Mouse (Mus musculus) cortical plate, adult 2 months (tissue): ENCODE data around the gene Disp1. TPM values are rescaled to one million over a fixed set of nuclear protein-coding genes. Genes with fewer than 3 reads are reported as not detected.

Experiments
- H3K27ac ChIP-seq: fragments of 200-500 bp; 2 replicates; pipeline ENCODE4 v1.5.1; 2012; ENCODE audit warnings: low read length, control low read depth, inconsistent platforms; ENCODE audit not compliant: insufficient read depth
- H3K4me1 ChIP-seq: fragments of 200-500 bp; 2 replicates; pipeline ENCODE4 v1.6.1; 2011; ENCODE audit warnings: low read length; ENCODE audit not compliant: control insufficient read depth, insufficient read depth
- H3K4me3 ChIP-seq: fragments of 200-500 bp; 2 replicates; pipeline ENCODE4 v1.5.1; 2011; ENCODE audit warnings: mild to moderate bottlenecking, low read length, control low read depth; ENCODE audit not compliant: insufficient read depth
- CTCF ChIP-seq: fragments of 200-500 bp; IDR thresholded peaks from 2 replicates; pipeline ENCODE4 v1.5.1; 2011; ENCODE audit warnings: mild to moderate bottlenecking, control low read depth, low read length; ENCODE audit not compliant: insufficient read depth; ENCODE audit errors: extremely low read depth
- POLR2A ChIP-seq: fragments of 200-500 bp; IDR thresholded peaks from 2 replicates; pipeline ENCODE4 v1.6.1; 2011; ENCODE audit warnings: mild to moderate bottlenecking, low read length, control low read depth; ENCODE audit not compliant: insufficient read depth; ENCODE audit errors: extremely low read depth
- polyA plus RNA-seq: library from polyadenylated mRNA; depleted of rRNA; stranded (reverse); fragments of >200 nt; gene quantifications from 2 replicates; pipeline ENCODE4 v1.2.3, GENCODE M21; 2012

Disp1 gene
- polyA plus RNA-seq, 1 experiment: 6.5 TPM

DNA sequence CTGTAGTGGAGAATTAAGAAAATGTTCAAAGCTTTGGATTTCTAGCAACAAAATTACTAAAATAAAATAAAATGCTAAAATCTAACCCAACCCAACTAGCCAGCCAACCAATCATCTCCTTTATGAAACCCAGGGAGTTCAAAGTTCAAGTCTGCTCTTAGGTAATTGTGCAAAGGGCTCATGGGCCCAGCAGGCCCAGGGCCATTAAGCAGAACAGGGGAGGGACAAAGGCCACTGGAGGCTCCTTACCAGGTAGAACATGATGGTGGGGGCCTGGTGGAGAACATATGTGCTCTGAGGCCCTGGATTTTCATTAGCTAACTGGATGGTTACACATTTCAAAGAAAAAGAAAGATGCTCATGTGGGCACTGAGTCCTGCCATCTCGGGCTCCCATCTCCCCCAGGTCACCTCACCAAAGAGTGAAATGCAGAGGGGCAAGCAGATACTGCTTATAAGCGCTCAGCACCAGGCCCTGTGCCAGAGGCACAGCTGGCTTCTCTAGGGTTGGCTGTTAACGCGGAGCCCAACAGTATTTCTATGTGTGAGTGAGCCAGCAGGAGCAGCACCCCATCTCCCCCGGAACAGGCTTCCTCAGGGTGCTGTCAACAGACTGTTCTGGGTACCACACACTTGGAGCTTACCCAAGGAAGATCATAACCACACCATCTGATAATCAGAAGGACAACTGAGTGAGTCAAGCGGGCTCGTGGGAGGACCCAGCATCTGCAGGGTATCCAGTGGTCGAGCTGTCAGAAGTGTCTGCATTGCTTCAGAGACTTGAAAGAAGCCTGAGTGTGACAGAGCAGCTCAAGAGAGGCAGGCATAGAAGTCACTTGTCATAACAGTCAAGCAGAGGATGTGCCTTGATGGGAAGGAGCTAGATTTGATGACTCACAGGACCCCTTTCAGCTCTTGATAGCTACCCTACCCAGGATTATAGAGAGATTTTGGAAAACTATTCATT is 137.0 kb downstream of the Disp1 start:
- Histone ChIP-seq H3K4me3 (no peak overlapping the region), H3K27ac (no peak overlapping the region), H3K4me1 (peaks cover 4% of the 10 kb centered on the region; the same call in 1 of the 2 replicates)
- TF ChIP-seq CTCF (no peak), POLR2A (no peak)

DNA sequence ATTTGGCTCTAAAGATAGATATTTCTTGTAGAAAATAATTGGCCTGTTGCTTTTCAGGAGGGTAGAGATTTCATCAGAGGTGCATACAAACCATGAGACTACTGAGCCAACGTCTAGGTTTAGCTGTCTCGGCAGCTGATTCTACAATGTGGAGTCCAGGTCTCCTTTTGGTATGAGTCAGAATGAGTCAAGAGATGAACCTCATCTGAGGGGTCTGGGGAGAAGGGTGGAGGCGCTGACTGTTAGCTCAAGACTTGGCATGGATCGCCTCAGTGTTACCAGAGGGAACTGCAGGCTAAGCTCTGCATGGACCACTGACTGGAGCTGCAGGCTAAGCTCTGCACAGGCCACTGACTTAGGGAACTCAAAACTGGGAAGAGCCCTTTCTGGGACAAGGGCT is 138.9 kb downstream of the Disp1 start:
- H3K27ac ChIP-seq: no peak overlapping the region
- peaks cover 4% of the 10 kb centered on the region; the same call in 1 of the 2 replicates for H3K4me1 ChIP-seq
- H3K4me3 ChIP-seq: no peak overlapping the region
- TF ChIP-seq CTCF (no peak), POLR2A (no peak)

DNA sequence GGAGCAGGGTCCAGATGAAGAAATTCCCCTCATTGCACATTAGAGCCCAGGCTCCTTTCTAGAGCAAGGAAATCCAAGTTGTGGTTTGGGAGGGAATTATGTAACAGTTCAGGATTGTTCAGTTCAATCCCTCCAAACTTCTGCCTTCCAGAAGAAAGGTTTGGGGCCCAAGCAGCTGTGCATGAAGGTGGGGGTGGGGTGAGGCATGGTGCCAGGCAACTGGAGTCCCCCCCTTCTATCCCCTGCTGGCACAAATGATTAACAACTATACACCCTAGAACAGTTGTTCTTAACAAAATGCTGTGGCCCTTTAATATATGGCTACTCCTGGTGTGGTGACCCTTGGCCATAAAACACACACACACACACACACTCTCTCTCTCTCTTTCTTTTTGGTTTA is 140.2 kb downstream of the Disp1 start:
- Histone ChIP-seq H3K4me3 (no peak overlapping the region), H3K27ac (no peak overlapping the region), H3K4me1 (peaks cover 4% of the 10 kb centered on the region; the same call in 1 of the 2 replicates)
- TF ChIP-seq POLR2A: no peak
- TF ChIP-seq CTCF: no peak

DNA sequence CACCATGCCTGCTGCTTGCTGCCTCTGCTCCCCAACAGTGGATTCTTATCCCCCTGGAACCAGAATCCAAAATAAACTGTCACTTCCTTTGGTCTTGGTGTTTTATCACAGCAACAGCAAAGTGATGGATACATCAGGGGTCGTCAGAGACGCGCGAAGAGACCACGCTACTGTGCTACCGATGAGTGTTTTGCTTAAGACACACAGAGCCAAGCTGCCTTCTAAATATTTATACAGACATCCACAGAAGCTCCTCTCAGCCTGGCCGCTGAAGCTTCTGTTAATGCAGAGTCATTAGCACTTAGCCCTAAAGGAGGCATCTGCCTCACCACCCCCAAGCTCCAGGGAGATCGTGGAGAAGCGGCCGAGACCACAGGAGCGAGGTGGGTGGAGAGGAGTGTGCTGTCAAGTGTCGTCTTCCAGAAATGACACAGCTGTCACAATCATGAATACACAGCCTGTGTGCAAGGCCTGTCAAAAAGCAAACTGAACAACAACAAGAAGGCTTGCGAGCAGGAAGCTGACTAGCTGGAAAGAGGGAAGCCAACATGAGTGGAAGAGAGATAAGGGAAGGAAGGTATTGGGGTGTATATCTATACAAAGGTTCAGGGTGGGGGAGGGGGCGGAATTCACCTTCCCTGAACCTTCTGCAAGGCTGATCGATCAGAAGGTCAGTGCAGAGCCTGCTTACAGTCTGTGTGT is 146.1 kb downstream of the Disp1 start:
- Histone ChIP-seq H3K27ac (no peak overlapping the region), H3K4me3 (no peak overlapping the region), H3K4me1 (peaks cover 3% of the 10 kb centered on the region)
- no peak for TF ChIP-seq CTCF
- TF ChIP-seq POLR2A: no peak

DNA sequence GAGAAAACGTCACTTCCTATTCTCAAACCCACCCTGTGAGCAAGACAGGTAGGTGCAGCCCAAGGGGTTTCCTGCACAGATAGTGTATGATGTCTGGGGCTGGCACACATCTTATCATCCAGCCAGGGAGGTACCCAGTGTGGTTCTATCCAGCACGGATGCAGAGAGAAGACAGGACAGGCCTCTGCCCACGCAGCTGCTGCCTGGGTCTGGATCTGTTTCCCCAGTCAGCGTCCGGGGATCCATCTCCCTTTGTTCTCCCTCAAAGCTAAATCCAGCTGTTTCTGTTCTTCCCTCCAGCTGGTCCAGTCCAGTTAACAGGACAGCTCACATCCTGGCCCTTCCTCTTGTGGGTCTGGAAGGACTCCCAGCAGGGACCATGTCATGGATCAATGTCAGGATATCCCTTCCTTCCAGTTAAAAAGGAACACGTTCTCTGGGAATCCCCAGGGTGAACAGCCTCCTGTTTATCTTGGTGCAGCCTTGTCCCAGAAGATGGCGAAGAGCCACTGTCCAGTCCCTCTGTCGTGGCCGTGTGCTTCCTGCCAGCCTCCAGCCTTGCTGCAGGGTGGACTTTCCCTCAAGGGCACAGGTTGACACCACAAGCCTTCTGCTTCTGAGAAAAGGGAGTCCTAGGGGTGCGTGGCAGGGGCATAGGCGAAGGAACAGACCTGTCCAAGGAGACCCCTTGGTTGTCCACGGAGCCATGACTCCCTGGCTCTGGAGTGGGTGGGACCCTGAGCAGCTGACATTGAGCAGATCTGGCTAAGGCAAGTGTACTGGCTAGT is 148.9 kb downstream of the Disp1 start:
- Histone ChIP-seq H3K4me1 (peaks cover 3% of the 10 kb centered on the region), H3K4me3 (no peak overlapping the region), H3K27ac (no peak overlapping the region)
- TF ChIP-seq POLR2A (no peak), CTCF (no peak)

DNA sequence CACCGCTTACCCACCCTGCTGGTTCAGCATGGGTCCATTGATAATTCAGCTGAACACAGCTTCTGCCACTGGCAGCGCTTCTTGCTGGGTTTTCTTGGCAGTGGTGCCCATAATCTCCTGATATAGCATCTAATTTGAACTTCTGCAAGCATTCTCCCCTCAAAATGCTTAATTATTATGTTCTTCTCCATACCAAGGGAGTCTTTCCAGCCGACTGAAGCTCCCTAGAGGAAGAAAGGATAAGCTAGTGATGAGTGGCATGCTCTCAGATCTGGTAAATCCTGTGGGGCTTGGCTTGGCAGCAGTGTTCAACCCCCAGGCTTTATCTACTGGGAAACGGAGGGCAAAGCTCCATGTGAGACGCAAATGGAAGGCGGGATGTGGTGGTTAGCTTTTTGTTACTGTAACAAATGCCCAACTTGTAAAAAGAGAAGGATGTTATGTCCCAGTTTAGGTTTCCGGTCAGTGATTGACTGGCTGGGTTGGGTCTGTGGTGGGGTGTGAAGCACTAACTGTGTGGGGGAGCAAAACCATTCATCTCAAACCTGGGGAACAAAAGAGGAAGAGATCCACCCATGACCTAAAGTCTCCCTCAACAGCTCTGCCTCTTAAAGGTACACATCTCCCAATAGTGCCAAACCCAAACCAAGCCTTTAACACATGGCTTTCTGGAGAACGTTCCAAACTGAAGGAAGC is 151.2 kb downstream of the Disp1 start:
- TF ChIP-seq POLR2A (no peak), CTCF (no peak)
- peaks cover 1% of the 10 kb centered on the region; the same call in 1 of the 2 replicates for H3K4me1 ChIP-seq
- no peak overlapping the region for H3K4me3 ChIP-seq
- H3K27ac ChIP-seq: no peak overlapping the region

DNA sequence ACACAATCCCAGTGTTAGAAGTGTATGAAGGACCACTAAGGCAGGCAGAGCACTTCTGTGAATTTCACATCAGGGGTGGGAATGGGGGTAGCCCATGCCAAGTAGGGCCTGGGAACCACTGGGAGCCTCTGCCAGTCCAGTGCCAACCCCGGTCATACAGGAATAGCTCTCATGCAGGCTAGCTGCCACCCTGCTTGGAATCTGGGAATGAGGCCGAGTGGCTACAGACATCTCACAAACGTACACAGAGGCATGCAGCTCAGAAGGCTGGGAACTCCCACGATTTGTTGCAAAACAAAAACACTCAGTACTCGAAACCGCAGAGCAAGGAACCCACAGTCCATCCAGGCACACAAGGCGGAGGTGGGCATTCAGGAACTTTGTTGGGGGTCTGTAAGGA is 153.5 kb downstream of the Disp1 start:
- Histone ChIP-seq H3K4me3 (no peak overlapping the region), H3K27ac (no peak overlapping the region), H3K4me1 (no peaks in the 10 kb centered on the region)
- TF ChIP-seq POLR2A: no peak
- no peak for TF ChIP-seq CTCF

DNA sequence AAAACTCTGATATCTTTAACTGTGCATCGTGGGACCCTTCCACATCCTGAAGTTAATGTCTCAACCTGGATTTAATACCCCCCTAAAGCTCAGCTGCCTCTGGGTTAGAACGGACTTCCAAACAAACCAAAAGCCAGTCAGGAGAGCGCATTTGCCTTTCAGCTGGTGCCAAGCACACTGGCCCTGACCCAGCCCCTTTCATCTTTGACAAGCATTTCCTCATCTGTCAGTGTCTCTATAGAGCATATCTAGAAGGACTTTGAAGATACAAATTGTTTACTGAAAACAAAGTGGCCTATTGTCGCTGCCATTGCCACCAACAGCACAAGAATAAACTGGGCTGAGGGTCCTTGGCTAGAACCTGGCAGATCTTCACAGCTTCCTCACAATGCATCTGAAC is 154.3 kb downstream of the Disp1 start:
- TF ChIP-seq POLR2A: no peak
- TF ChIP-seq CTCF: no peak
- Histone ChIP-seq H3K4me3 (no peak overlapping the region), H3K4me1 (no peaks in the 10 kb centered on the region), H3K27ac (no peak overlapping the region)
